Comparison of ENCODE assay signal across 8 mouse cellular contexts in the genomic region with DNA sequence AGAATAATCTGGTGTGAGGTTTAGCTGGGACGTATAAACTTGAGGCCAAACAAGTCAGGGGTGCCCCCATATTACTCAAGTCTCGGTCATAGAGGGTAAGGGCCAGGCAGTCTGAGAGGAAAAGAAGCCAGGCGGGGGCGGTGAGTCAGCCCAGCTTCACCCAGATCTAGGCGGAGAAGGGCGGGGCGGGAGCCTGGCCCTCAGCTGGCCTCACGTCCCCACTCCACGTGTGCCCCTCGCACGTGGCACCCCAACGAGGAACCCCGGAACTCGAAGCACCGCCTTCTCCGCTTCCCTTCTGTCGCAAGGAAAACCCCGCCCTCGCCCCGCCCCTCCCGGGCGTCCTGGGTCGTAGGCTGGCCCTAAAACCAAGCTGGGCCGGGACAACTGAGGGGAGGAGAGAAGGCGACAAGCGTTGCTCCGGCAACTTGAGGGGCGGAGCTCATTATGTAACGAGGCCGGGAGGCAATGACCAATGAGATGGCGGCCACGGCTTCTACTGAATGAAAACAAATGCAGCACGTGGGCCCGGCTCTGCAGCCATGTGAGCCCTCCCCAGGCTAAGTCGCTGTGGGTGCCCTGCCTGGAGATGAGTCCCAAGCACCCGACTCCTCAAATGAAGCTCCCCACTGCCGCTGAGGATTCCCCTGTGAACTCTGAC. TPM values are rescaled to one million over a fixed set of nuclear protein-coding genes. Genes with fewer than 3 reads are reported as not detected.
A peak's percentile ranks its signal among the peaks of the same experiment; 100 is the strongest.
DNase-seq lines count a peak whose midpoint lies in the region; ATAC-seq and TF ChIP-seq lines count a peak whose summit lies in the region.

No protein-coding gene starts in this region.

- H3K4me3 ChIP-seq in heart, embryonic 11.5 days (ENCODE audit: low read depth, low read length): peak overlapping the region; percentile 46
- peak overlapping the region; percentile 40 for H3K4me3 ChIP-seq in kidney, postnatal 0 days (replicated peaks; ENCODE audit: low read depth, low read length)
- peak overlapping the region; percentile 50 for H3K4me3 ChIP-seq in liver, embryonic 11.5 days (ENCODE audit: low read depth, low read length)
- H3K4me3 ChIP-seq in stomach, embryonic 14.5 days (ENCODE audit: low read depth, low read length): peak overlapping the region; percentile 28

- no peaks in the 10 kb centered on the region for H3K27me3 ChIP-seq in heart, embryonic 11.5 days (ENCODE audit: control insufficient read depth, insufficient read depth, low read length)
- no peaks in the 10 kb centered on the region for H3K27me3 ChIP-seq in kidney, postnatal 0 days (ENCODE audit: insufficient read depth, low read length)
- no peaks in the 10 kb centered on the region for H3K27me3 ChIP-seq in liver, embryonic 11.5 days (replicated peaks; ENCODE audit: control insufficient read depth, insufficient read depth, low read length)
- H3K27me3 ChIP-seq in stomach, embryonic 14.5 days (ENCODE audit: control insufficient read depth, insufficient read depth, low read length): no peaks in the 10 kb centered on the region

- no peak for TF ChIP-seq CTCF in kidney, postnatal 0 days (IDR thresholded peaks at IDR 0.05; ENCODE audit: low read depth)

- peaks cover 71% of the 10 kb centered on the region for H3K4me1 ChIP-seq in heart, embryonic 11.5 days (ENCODE audit: control insufficient read depth, insufficient read depth, low read length)
- peaks cover 61% of the 10 kb centered on the region for H3K4me1 ChIP-seq in kidney, postnatal 0 days (replicated peaks; ENCODE audit: insufficient read depth, low read length)
- peaks cover 74% of the 10 kb centered on the region for H3K4me1 ChIP-seq in liver, embryonic 11.5 days (replicated peaks; ENCODE audit: control insufficient read depth, insufficient read depth, low read length)
- H3K4me1 ChIP-seq in stomach, embryonic 14.5 days (ENCODE audit: control insufficient read depth, insufficient read depth, low read length): peaks cover 40% of the 10 kb centered on the region

- peak; percentile 91 for ATAC-seq in erythroblast, adult 5-6 weeks (replicated peaks; ENCODE audit: low FRiP score, poor library complexity, severe bottlenecking)
- peak; percentile 79 for ATAC-seq in heart, embryonic 11.5 days (replicated peaks; ENCODE audit: insufficient number of reproducible peaks, low FRiP score, low TSS enrichment)
- peak; percentile 73 for ATAC-seq in kidney, postnatal 0 days (replicated peaks; ENCODE audit: low FRiP score, low read depth)
- ATAC-seq in liver, embryonic 11.5 days (replicated peaks; ENCODE audit: low FRiP score): peak; percentile 88
- ATAC-seq in stomach, embryonic 14.5 days (ENCODE audit: insufficient number of reproducible peaks, insufficient read depth, low FRiP score, low read depth): peak; percentile 85

- H3K36me3 ChIP-seq in heart, embryonic 11.5 days (ENCODE audit: control insufficient read depth, insufficient read depth, low read length): peaks cover 6% of the 10 kb centered on the region; the same call in 1 of the 2 replicates
- H3K36me3 ChIP-seq in kidney, postnatal 0 days (ENCODE audit: insufficient read depth, low read length): peaks cover 4% of the 10 kb centered on the region
- H3K36me3 ChIP-seq in liver, embryonic 11.5 days (ENCODE audit: control insufficient read depth, insufficient read depth, low read length): peaks cover 6% of the 10 kb centered on the region; the same call in 1 of the 2 replicates
- peaks cover 15% of the 10 kb centered on the region for H3K36me3 ChIP-seq in stomach, embryonic 14.5 days (ENCODE audit: control insufficient read depth, insufficient read depth, low read length)

- WGBS in heart, embryonic 11.5 days (ENCODE audit: insufficient replicate concordance): under 1% methylated on average over 37 of the region's 37 CpGs
- WGBS in kidney, postnatal 0 days: under 1% methylated on average over 37 of the region's 37 CpGs
- WGBS in liver, embryonic 11.5 days: under 1% methylated on average over 36 of the region's 37 CpGs
- under 1% methylated on average over 37 of the region's 37 CpGs for WGBS in stomach, embryonic 14.5 days

- peak overlapping the region; percentile 78 for H3K4me2 ChIP-seq in heart, embryonic 11.5 days
- peak overlapping the region; percentile 60 for H3K4me2 ChIP-seq in kidney, postnatal 0 days (ENCODE audit: low read length)
- peak overlapping the region; percentile 81 for H3K4me2 ChIP-seq in liver, embryonic 11.5 days
- peak overlapping the region; percentile 47 for H3K4me2 ChIP-seq in stomach, embryonic 14.5 days (replicated peaks; ENCODE audit: low read depth, low read length)

- peak; percentile 94 to 95 for DNase-seq in B cell, adult 2 months
- DNase-seq in brain, adult 2 months (ENCODE audit: low read depth, low spot score): peak; percentile 100
- peak; percentile 99 for DNase-seq in kidney, postnatal 0 days (ENCODE audit: low spot score)
- peak; percentile 98 for DNase-seq in liver, embryonic 11.5 days (ENCODE audit: low spot score)
- peak; percentile 96 for DNase-seq in naive thymus-derived CD4-positive, alpha-beta T cell, adult 2 months (ENCODE audit: low read depth)

- no peaks in the 10 kb centered on the region for H3K9me3 ChIP-seq in heart, embryonic 11.5 days (replicated peaks; ENCODE audit: control insufficient read depth, low read length)
- no peaks in the 10 kb centered on the region for H3K9me3 ChIP-seq in kidney, postnatal 0 days (replicated peaks; ENCODE audit: low read length)
- H3K9me3 ChIP-seq in liver, embryonic 11.5 days (ENCODE audit: control insufficient read depth, low read length): no peaks in the 10 kb centered on the region
- no peaks in the 10 kb centered on the region for H3K9me3 ChIP-seq in stomach, embryonic 14.5 days (ENCODE audit: control insufficient read depth, low read depth, low read length)

- H3K9ac ChIP-seq in heart, embryonic 11.5 days (ENCODE audit: low read depth, low read length): peak overlapping the region; percentile 69; the same call in 1 of the 2 replicates
- H3K9ac ChIP-seq in kidney, postnatal 0 days (ENCODE audit: low read depth, low read length): peak overlapping the region; percentile 59; the same call in 1 of the 2 replicates
- H3K9ac ChIP-seq in liver, embryonic 11.5 days (ENCODE audit: low read depth, low read length): peak overlapping the region; percentile 55; the same call in 1 of the 2 replicates
- H3K9ac ChIP-seq in stomach, embryonic 14.5 days (replicated peaks; ENCODE audit: low read depth, low read length): no peak overlapping the region; the same call in 1 of the 2 replicates

- peak overlapping the region; percentile 87 for H3K27ac ChIP-seq in heart, embryonic 11.5 days (ENCODE audit: low read depth, low read length)
- H3K27ac ChIP-seq in kidney, postnatal 0 days: peak overlapping the region; percentile 95
- peak overlapping the region; percentile 71; the same call in 1 of the 2 replicates for H3K27ac ChIP-seq in liver, embryonic 11.5 days (ENCODE audit: low read depth, low read length)
- peak overlapping the region; percentile 17; the same call in 1 of the 2 replicates for H3K27ac ChIP-seq in stomach, embryonic 14.5 days (ENCODE audit: low read length)

RNA-seq across cellular contexts. Expression of a gene that starts 1.4 kb away (rescaled TPM):
- not detected in 2 replicates for total RNA-seq in erythroblast, adult 5-6 weeks (2015; ENCODE audit: low replicate concordance)
- total RNA-seq in erythroblast, adult 5-6 weeks (2017; ENCODE audit: low replicate concordance): 0.26 and 0.42 TPM in 2 replicates
- 5.6 and 6.4 TPM in 2 replicates for polyA plus RNA-seq in heart, embryonic 11.5 days (2014; fragmentation: Nextera tagmentation; extraction: Ambion mirVana)
- 3.1 and 3.5 TPM in 2 replicates for polyA plus RNA-seq in kidney, postnatal 0 days (2015; fragmentation: Nextera tagmentation; extraction: Ambion mirVana)
- polyA plus RNA-seq in liver, embryonic 11.5 days (2014; fragmentation: Nextera tagmentation; extraction: Ambion mirVana): 2.1 and 2.7 TPM in 2 replicates
- polyA plus RNA-seq in stomach, embryonic 14.5 days (2014; fragmentation: Nextera tagmentation; extraction: Ambion mirVana): 1.7 and 2.3 TPM in 2 replicates

RNA-seq across cellular contexts. Expression of a gene that starts 21.6 kb away (rescaled TPM):
- total RNA-seq in erythroblast, adult 5-6 weeks (2015; ENCODE audit: low replicate concordance): 30.3 and 42.7 TPM in 2 replicates
- total RNA-seq in erythroblast, adult 5-6 weeks (2017; ENCODE audit: low replicate concordance): 26.1 and 26.3 TPM in 2 replicates
- 15.9 and 17.1 TPM in 2 replicates for polyA plus RNA-seq in heart, embryonic 11.5 days (2014; fragmentation: Nextera tagmentation; extraction: Ambion mirVana)
- polyA plus RNA-seq in kidney, postnatal 0 days (2015; fragmentation: Nextera tagmentation; extraction: Ambion mirVana): 17.8 and 19.3 TPM in 2 replicates
- 14.8 and 17.7 TPM in 2 replicates for polyA plus RNA-seq in liver, embryonic 11.5 days (2014; fragmentation: Nextera tagmentation; extraction: Ambion mirVana)
- 21.6 and 22.3 TPM in 2 replicates for polyA plus RNA-seq in stomach, embryonic 14.5 days (2014; fragmentation: Nextera tagmentation; extraction: Ambion mirVana)

RNA-seq across cellular contexts. Expression of a gene that starts 30.9 kb away (rescaled TPM):
- total RNA-seq in erythroblast, adult 5-6 weeks (2015; ENCODE audit: low replicate concordance): 20.0 and 23.6 TPM in 2 replicates
- total RNA-seq in erythroblast, adult 5-6 weeks (2017; ENCODE audit: low replicate concordance): 15.7 and 26.5 TPM in 2 replicates
- 22.2 and 28.5 TPM in 2 replicates for polyA plus RNA-seq in heart, embryonic 11.5 days (2014; fragmentation: Nextera tagmentation; extraction: Ambion mirVana)
- 24.6 and 25.7 TPM in 2 replicates for polyA plus RNA-seq in kidney, postnatal 0 days (2015; fragmentation: Nextera tagmentation; extraction: Ambion mirVana)
- 34.8 and 35.6 TPM in 2 replicates for polyA plus RNA-seq in liver, embryonic 11.5 days (2014; fragmentation: Nextera tagmentation; extraction: Ambion mirVana)
- 33.7 and 35.1 TPM in 2 replicates for polyA plus RNA-seq in stomach, embryonic 14.5 days (2014; fragmentation: Nextera tagmentation; extraction: Ambion mirVana)

RNA-seq across cellular contexts. Expression of a gene that starts 33.3 kb away (rescaled TPM):
- total RNA-seq in erythroblast, adult 5-6 weeks (2015; ENCODE audit: low replicate concordance): 1.9 and 5.0 TPM in 2 replicates
- total RNA-seq in erythroblast, adult 5-6 weeks (2017; ENCODE audit: low replicate concordance): 4.3 and 8.1 TPM in 2 replicates
- 32.2 and 35.7 TPM in 2 replicates for polyA plus RNA-seq in heart, embryonic 11.5 days (2014; fragmentation: Nextera tagmentation; extraction: Ambion mirVana)
- 26.1 TPM in 2 replicates for polyA plus RNA-seq in kidney, postnatal 0 days (2015; fragmentation: Nextera tagmentation; extraction: Ambion mirVana)
- 26.6 and 31.6 TPM in 2 replicates for polyA plus RNA-seq in liver, embryonic 11.5 days (2014; fragmentation: Nextera tagmentation; extraction: Ambion mirVana)
- 61.4 and 62.9 TPM in 2 replicates for polyA plus RNA-seq in stomach, embryonic 14.5 days (2014; fragmentation: Nextera tagmentation; extraction: Ambion mirVana)

RNA-seq across cellular contexts. Expression of a gene that starts 44.5 kb away (rescaled TPM):
- total RNA-seq in erythroblast, adult 5-6 weeks (2015; ENCODE audit: low replicate concordance): 8.8 and 17.3 TPM in 2 replicates
- total RNA-seq in erythroblast, adult 5-6 weeks (2017; ENCODE audit: low replicate concordance): 10.3 and 17.6 TPM in 2 replicates
- 31.6 and 42.1 TPM in 2 replicates for polyA plus RNA-seq in heart, embryonic 11.5 days (2014; fragmentation: Nextera tagmentation; extraction: Ambion mirVana)
- 38.3 and 41.2 TPM in 2 replicates for polyA plus RNA-seq in kidney, postnatal 0 days (2015; fragmentation: Nextera tagmentation; extraction: Ambion mirVana)
- 61.9 and 63.6 TPM in 2 replicates for polyA plus RNA-seq in liver, embryonic 11.5 days (2014; fragmentation: Nextera tagmentation; extraction: Ambion mirVana)
- polyA plus RNA-seq in stomach, embryonic 14.5 days (2014; fragmentation: Nextera tagmentation; extraction: Ambion mirVana): 39.9 and 41.0 TPM in 2 replicates

Comparison
In these comparisons a context has a peak if more than half of its experiments do, and no peak if none do; other contexts are left out.
1. Peak in every context shown above with its lines: DNase-seq, ATAC-seq, H3K4me3 ChIP-seq and H3K27ac ChIP-seq.
2. H3K27ac ChIP-seq: peak in every context shown above with its lines; median percentile 95 in kidney, postnatal 0 days; 87 in heart, embryonic 11.5 days; 71 in liver, embryonic 11.5 days; 17 in stomach, embryonic 14.5 days.